Mouse (Mus musculus) C2C12 (cell line): Measurements from ENCODE around the gene Lrp10. TPM values are rescaled to one million over a fixed set of nuclear protein-coding genes. Genes with fewer than 3 reads are reported as not detected.

Experiments used
- H3K27me3 ChIP-seq: one replicate; pipeline ENCODE4 v1.6.1; 2011; ENCODE audit not compliant: control insufficient read depth, insufficient read depth, insufficient read length
- H3K36me3 ChIP-seq: one replicate; pipeline ENCODE4 v1.6.1; 2011; ENCODE audit not compliant: control insufficient read depth, insufficient read depth
- H3K4me3 ChIP-seq: one replicate; pipeline ENCODE4 v1.5.1; 2011; ENCODE audit warnings: mild to moderate bottlenecking, control low read depth; ENCODE audit not compliant: poor library complexity, insufficient read depth, severe bottlenecking
- H3K79me2 ChIP-seq: one replicate; pipeline ENCODE4 v1.6.1; 2011; ENCODE audit not compliant: control insufficient read depth, insufficient read depth
- H3K79me3 ChIP-seq: one replicate; pipeline ENCODE4 v1.6.1; 2011; ENCODE audit warnings: low read depth, control low read depth
- H3ac ChIP-seq: one replicate; pipeline ENCODE3; 2011; ENCODE audit warnings: low read depth; ENCODE audit not compliant: control insufficient read depth, insufficient read length
- CEBPB ChIP-seq: IDR thresholded peaks from one replicate; pipeline ENCODE4 v1.6.1; 2011; ENCODE audit warnings: low read depth, mild to moderate bottlenecking, control low read depth, moderate library complexity
- CTCF ChIP-seq: IDR thresholded peaks from one replicate; pipeline ENCODE4 v1.5.1; 2011; ENCODE audit not compliant: control insufficient read depth, insufficient read depth, insufficient read length
- FOSL1 ChIP-seq: IDR thresholded peaks from one replicate; pipeline ENCODE4 v1.8.0; 2011; ENCODE audit warnings: mild to moderate bottlenecking, low read length; ENCODE audit not compliant: poor library complexity, insufficient read depth, severe bottlenecking
- MAX ChIP-seq: IDR thresholded peaks from one replicate; pipeline ENCODE4 v1.6.1; 2011; ENCODE audit warnings: mild to moderate bottlenecking, control low read depth
- MYOD1 ChIP-seq: IDR thresholded peaks from one replicate; pipeline ENCODE4 v1.6.1; 2011; ENCODE audit warnings: low read depth; ENCODE audit not compliant: control insufficient read depth, insufficient read length
- MYOG ChIP-seq: IDR thresholded peaks from one replicate; pipeline ENCODE4 v1.6.1; 2011; ENCODE audit not compliant: control insufficient read depth, insufficient read length; ENCODE audit errors: extremely low read depth
- USF1 ChIP-seq: IDR thresholded peaks from one replicate; pipeline ENCODE4 v1.6.1; 2011; ENCODE audit warnings: low read depth, mild to moderate bottlenecking, control low read depth, moderate library complexity
- long read RNA-seq, 2 experiments: library from polyadenylated mRNA; unstranded; transcript quantifications; one replicate each; pipeline ENCODE4 v2.0.0; 2019 to 2020
- polyA plus RNA-seq: library from polyadenylated mRNA; unstranded; fragments of >200 nt; fragmentation: generic; extraction: Trizol; gene quantifications from one replicate; pipeline ENCODE4 v1.2.1, GENCODE M21; 2012; ENCODE audit warnings: missing spikeins

Lrp10 gene
- 72.8 TPM for polyA plus RNA-seq
- long read RNA-seq, experiment 1, full-length matches to known transcripts, result 62 of 89 reads
- long read RNA-seq, experiment 1, partial matches to known transcripts, result 23 of 89 reads
- long read RNA-seq, experiment 1, other reads (novel, unspliced or antisense), result 4 of 89 reads
- long read RNA-seq, experiment 2, full-length matches to known transcripts, result 1,401 of 1,535 reads
- long read RNA-seq, experiment 2, partial matches to known transcripts, result 50 of 1,535 reads
- long read RNA-seq, experiment 2, other reads (novel, unspliced or antisense), result 84 of 1,535 reads

DNA sequence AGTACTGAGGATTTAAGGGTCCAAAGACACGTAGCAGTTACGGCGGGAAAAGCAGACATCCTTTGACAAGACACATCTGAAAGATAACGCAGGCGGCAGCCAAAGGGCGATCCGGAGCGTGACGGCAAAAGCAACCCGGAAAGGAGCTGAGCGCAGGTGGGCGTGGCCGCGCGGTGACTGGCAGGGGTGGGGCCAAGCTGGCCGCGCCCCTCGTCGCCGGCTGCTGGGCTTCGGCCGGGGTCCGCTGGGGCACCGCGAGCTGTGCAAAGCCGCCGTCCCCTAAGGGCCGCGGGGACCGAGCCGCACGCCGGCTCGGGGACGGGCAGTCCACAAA lies at the start of gene Lrp10:
TSS of gene Lrp10 (plus strand) at position 179 of the 334 bp plus-strand sequence.
- Histone ChIP-seq H3K79me2 (peaks cover 36% of the 10 kb centered on the region), H3K4me3 (peak within 1 kb of the TSS; percentile 79), H3K36me3 (peaks cover 29% of the 10 kb centered on the region), H3K27me3 (no peaks in the 10 kb centered on the region), H3K79me3 (no peaks in the 10 kb centered on the region), H3ac (peak within 1 kb of the TSS; percentile 93)
- no peak for TF ChIP-seq MYOG
- TF ChIP-seq MAX, result peak; percentile 27

DNA sequence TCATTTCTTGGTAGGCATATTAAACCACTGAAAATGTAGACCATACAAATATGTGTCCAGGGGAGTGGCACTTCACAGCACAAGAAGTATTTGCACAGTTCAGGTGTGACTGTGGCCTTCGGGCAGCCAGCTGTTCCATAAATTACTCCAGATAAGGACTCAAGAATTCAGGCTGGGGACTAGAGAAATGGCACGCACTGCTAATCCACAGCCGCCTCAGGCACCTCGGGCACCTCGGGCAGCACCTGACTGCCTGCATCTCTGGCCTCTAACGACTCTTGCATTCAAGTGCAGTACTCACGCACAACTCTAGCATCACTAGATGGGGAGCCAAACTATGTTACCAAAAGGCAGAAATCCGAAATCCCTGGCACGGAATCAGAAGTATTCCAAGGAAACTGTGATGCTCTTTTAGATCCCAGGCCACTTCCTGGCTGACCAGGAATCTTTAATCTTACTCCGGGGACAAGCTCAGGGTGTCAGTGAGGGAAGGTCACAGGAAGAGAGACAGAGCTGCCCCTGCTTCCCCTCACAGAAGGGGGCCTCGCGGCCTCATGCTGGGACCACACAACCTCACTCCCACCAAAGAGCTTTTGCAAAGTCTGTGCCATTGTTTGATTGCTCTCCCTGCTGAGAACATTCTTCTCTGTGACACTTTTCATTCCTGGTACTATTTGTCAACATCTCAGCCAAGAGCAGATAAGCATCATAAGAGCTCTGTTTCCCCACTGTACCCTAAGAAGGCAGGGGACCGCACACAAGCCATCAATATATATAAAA lies 48.5 kb upstream of the Lrp10 start:
- Histone ChIP-seq H3K79me3 (no peaks in the 10 kb centered on the region), H3K4me3 (no peak overlapping the region)
- TF ChIP-seq USF1 (no peak), MAX (no peak), MYOG (no peak), CTCF (no peak), MYOD1 (no peak), FOSL1 (no peak), CEBPB (no peak)

DNA sequence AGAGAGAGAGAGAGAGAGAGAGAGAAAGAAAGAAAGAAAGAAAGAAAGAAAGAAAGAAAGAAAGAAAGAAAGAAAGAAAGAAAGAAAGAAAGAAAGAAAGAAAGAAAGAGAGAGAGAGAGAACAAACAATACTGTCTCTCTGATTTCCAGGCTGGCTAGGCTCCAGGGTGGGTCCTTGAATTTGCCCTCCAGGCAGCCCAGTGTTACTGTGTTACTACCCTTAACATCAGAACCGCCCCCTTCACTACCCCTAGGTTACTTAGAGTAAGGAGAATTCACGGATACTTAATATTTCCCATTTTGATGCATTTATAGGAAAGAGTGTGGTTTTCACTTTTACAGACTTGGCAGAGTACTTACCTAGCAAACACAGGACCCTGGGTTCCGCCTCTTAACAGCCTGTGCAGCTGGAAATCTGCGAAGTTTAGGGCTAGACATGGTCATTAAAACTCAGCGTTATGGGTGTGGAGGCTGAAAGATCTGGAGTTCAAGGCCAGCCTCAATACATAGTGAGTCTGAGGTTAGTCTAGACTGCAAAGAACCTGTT lies 47.6 kb upstream of the Lrp10 start:
- no peak overlapping the region for H3K4me3 ChIP-seq
- H3K79me3 ChIP-seq, result no peaks in the 10 kb centered on the region
- no peaks in the 10 kb centered on the region for H3K27me3 ChIP-seq
- no peak for TF ChIP-seq MYOG
- TF ChIP-seq FOSL1, result no peak
- no peak for TF ChIP-seq MYOD1
- no peak for TF ChIP-seq CEBPB
- no peak for TF ChIP-seq USF1
- TF ChIP-seq MAX, result no peak
- no peak for TF ChIP-seq CTCF
- H3ac ChIP-seq, result no peak overlapping the region
- H3K36me3 ChIP-seq, result no peaks in the 10 kb centered on the region
- no peaks in the 10 kb centered on the region for H3K79me2 ChIP-seq

More for the DNA sequence above, 48.5 kb upstream of the Lrp10 start:
- H3K27me3 ChIP-seq, result no peaks in the 10 kb centered on the region
- H3ac ChIP-seq, result no peak overlapping the region
- no peaks in the 10 kb centered on the region for H3K36me3 ChIP-seq
- H3K79me2 ChIP-seq, result no peaks in the 10 kb centered on the region

DNA sequence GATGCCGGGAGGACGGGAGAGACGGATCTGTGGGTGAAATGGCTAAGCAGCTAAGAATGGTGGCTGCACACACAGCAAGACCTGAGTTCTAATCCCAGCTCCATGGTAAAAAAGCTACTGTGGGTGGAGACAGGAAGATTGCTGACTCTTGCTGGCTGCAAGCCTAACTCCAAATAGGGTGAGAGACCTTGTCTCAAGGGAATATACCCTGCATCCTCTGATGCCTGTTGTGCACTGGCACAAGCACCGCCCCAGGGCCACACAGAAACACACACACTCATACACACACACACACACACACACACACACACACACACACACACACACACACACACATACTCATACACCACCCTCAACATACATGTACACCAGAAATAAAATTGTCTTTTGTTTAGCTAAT lies 47.1 kb upstream of the Lrp10 start:
- TF ChIP-seq MYOG, result no peak
- no peak for TF ChIP-seq MAX
- no peak for TF ChIP-seq CEBPB
- no peak for TF ChIP-seq CTCF
- TF ChIP-seq USF1, result no peak
- no peak for TF ChIP-seq MYOD1
- TF ChIP-seq FOSL1, result no peak
- Histone ChIP-seq H3ac (no peak overlapping the region), H3K79me2 (no peaks in the 10 kb centered on the region), H3K27me3 (no peaks in the 10 kb centered on the region), H3K79me3 (no peaks in the 10 kb centered on the region), H3K36me3 (no peaks in the 10 kb centered on the region), H3K4me3 (no peak overlapping the region)

DNA sequence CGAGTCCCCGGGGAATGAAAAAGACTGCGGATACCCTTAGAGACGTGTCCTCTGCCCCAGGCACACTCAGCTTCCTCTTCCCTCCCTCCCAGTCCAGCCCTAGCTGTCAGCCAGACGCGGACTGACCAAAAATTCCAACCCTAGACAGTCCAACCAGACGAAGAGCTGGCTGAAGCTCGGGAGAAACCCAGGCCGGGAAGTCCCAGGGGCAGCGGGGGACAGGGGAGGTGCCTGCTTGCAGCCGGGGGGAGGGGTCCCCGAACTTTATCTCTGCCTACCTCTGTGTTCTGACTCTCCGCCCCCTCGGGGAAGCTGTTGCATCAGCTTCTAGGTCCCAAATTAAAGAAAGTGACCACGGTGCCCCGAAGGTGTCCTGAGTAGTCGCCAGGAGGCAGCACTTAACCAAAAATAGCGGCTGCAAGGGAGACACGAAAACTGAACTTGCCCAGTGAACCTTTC lies 46.3 kb upstream of the Lrp10 start, which contains the start of gene Slc7a7:
TSS of gene Slc7a7 (minus strand) at position 158 of the 459 bp plus-strand sequence.
- Histone ChIP-seq H3K27me3 (no peaks in the 10 kb centered on the region), H3K36me3 (no peaks in the 10 kb centered on the region), H3K79me2 (no peaks in the 10 kb centered on the region), H3K79me3 (no peaks in the 10 kb centered on the region), H3ac (no peak within 1 kb of the TSS), H3K4me3 (no peak within 1 kb of the TSS)
- no peak for TF ChIP-seq CEBPB
- TF ChIP-seq MYOD1, result no peak
- no peak for TF ChIP-seq MYOG
- no peak for TF ChIP-seq FOSL1
- no peak for TF ChIP-seq MAX
- no peak for TF ChIP-seq USF1
- TF ChIP-seq CTCF, result no peak
